Mouse (Mus musculus): Measurements from ENCODE around the gene Btbd35f7. TPM values are rescaled to one million over a fixed set of nuclear protein-coding genes. Genes with fewer than 3 reads are reported as not detected.
"Not testable (repeated sequence)": the region's sequence is repeated elsewhere in the genome, so short reads cannot be mapped to it uniquely, and the experiment has no call there.

The Btbd35f7 gene
- not detected in 2 replicates for polyA plus RNA-seq (2016; fragmentation: Nextera tagmentation; extraction: Ambion mirVana)

GRCm38 (mm10) chrX:5668767-5669166, at the start of gene Btbd35f7:
TSS of gene Btbd35f7 (plus strand) at chrX:5669067.
- H3K36me3 ChIP-seq; H3K9ac ChIP-seq; H3K4me1 ChIP-seq; H3K27ac ChIP-seq; H3K27me3 ChIP-seq; H3K4me2 ChIP-seq (replicated peaks); ATAC-seq (ENCODE audit: insufficient number of reproducible peaks, insufficient read depth, low FRiP score, low TSS enrichment); H3K9me3 ChIP-seq; H3K4me3 ChIP-seq: not testable (repeated sequence)
- WGBS = no CpG with 5 or more reads among the region's 2 CpGs

Other genes with a start within 250 kb of the Btbd35f7 start
- not detected in 2 replicates for gene Mycs, start 199.8 kb upstream of the Btbd35f7 start, polyA plus RNA-seq (2016; fragmentation: Nextera tagmentation; extraction: Ambion mirVana)

All from embryonic facial prominence, embryonic 12.5 days (tissue).